Mouse (Mus musculus) heart, adult 2 months (tissue): ENCODE results near the gene Tuba8.

Source experiments
- CTCF ChIP-seq: fragments of 200-600 bp; IDR thresholded peaks from 2 replicates; pipeline ENCODE4 v1.8.1; 2022; ENCODE audit warnings: antibody characterized with exemption, mild to moderate bottlenecking, moderate library complexity
- POLR2A ChIP-seq: fragments of 200-500 bp; IDR thresholded peaks from 2 replicates; pipeline ENCODE4 v1.6.1; 2011; ENCODE audit warnings: mild to moderate bottlenecking, low read depth, low read length, control low read depth; ENCODE audit not compliant: insufficient read depth

DNA sequence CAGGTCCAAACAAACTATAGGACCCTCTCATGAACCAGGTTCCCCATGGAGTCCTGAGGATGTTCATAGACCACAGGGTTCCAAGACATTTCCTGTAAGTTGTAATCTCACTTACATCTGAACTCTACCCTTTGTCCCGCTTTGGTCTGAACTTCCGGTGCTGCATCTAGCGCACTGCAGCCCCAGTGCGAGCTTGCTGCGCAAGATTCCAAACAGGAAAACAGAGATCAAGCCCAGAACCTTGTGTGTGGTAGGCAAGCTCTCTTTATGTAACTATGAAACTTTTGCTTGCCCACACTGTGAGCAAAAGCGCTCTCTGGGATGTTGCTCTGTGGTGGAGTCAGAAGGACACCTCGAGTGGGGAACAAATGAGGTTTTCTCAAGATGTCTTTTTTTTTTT is 7.5 kb downstream of the Tuba8 start:
- TF ChIP-seq CTCF (no peak), POLR2A (no peak)
